Mouse (Mus musculus) limb, embryonic 13.5 days (tissue): ENCODE measurements at regions not wholly inside any gene's neighbourhood (a gene's known extent, or its start where the extent isn't known, plus 50 kb on each side); places are given as distances from the start of the nearest gene placed in this dataset.

Source experiments
- ATAC-seq: fragments of 200-750 bp; cut with Nextera tagmentation; 2 replicates; pipeline ENCODE4 v1.8.0; 2017; ENCODE audit warnings: low read depth, moderate number of reproducible peaks, moderate TSS enrichment; ENCODE audit not compliant: low FRiP score
- H3K27ac ChIP-seq: fragments of 300-500 bp; sonication (generic); 2 replicates; pipeline ENCODE4 v1.5.1; 2015; ENCODE audit warnings: inconsistent platforms, mild to moderate bottlenecking, moderate library complexity
- H3K27me3 ChIP-seq: fragments of 300-500 bp; sonication (generic); 2 replicates; pipeline ENCODE4 v1.6.1; 2015; ENCODE audit warnings: mild to moderate bottlenecking, inconsistent platforms
- H3K36me3 ChIP-seq: fragments of 300-500 bp; sonication (generic); 2 replicates; pipeline ENCODE4 v1.6.1; 2015; ENCODE audit warnings: inconsistent platforms, mild to moderate bottlenecking, moderate library complexity
- H3K4me1 ChIP-seq: fragments of 300-500 bp; sonication (generic); 2 replicates; pipeline ENCODE4 v1.6.1; 2015; ENCODE audit warnings: inconsistent platforms
- H3K4me2 ChIP-seq: fragments of 300-500 bp; sonication (generic); replicated peaks from 2 replicates; pipeline ENCODE4 v1.6.1; 2015; ENCODE audit warnings: inconsistent platforms, mild to moderate bottlenecking, moderate library complexity
- H3K4me3 ChIP-seq: fragments of 300-500 bp; sonication (generic); 2 replicates; pipeline ENCODE4 v1.5.1; 2015; ENCODE audit warnings: moderate library complexity, mild to moderate bottlenecking, inconsistent platforms
- H3K9ac ChIP-seq: fragments of 300-500 bp; sonication (generic); 2 replicates; pipeline ENCODE4 v1.6.1; 2015; ENCODE audit warnings: mild to moderate bottlenecking, inconsistent platforms
- H3K9me3 ChIP-seq: fragments of 300-500 bp; sonication (generic); 2 replicates; pipeline ENCODE4 v1.6.1; 2016; ENCODE audit warnings: inconsistent platforms
- WGBS: fragments of 180-500 bp; shearing (Covaris S2); methylation state at CpG from one replicate; pipeline ENCODE4 v1.1.7; 2015; 5-methylcytosine and 5-hydroxymethylcytosine counted together

- Histone ChIP-seq H3K36me3 (no peaks in the 10 kb centered on the region), H3K27ac (no peak overlapping the region), H3K9me3 (no peaks in the 10 kb centered on the region), H3K4me1 (no peaks in the 10 kb centered on the region), H3K4me3 (no peak overlapping the region), H3K9ac (no peak overlapping the region), H3K4me2 (no peak overlapping the region), H3K27me3 (peaks cover 11% of the 10 kb centered on the region; the same call in 1 of the 2 replicates)
- no peak for ATAC-seq
- WGBS: 39% methylated on average over 13 of the region's 13 CpGs
Measured at GRCm38 (mm10) chrX:60719428-60720151, 127.1 kb upstream of the Atp11c start.

- H3K9me3 ChIP-seq: no peaks in the 10 kb centered on the region
- no peak for ATAC-seq
- peak overlapping the region; percentile 50; the same call in 1 of the 2 replicates for H3K4me2 ChIP-seq
- no peak overlapping the region for H3K4me3 ChIP-seq
- 28% methylated on average over 6 of the region's 6 CpGs for whole genome bisulfite sequencing
- no peak overlapping the region for H3K27ac ChIP-seq
- peaks cover 11% of the 10 kb centered on the region; the same call in 1 of the 2 replicates for H3K27me3 ChIP-seq
- no peak overlapping the region for H3K9ac ChIP-seq
- H3K4me1 ChIP-seq: no peaks in the 10 kb centered on the region
- no peaks in the 10 kb centered on the region for H3K36me3 ChIP-seq
Measured at GRCm38 (mm10) chrX:60718794-60719193, 126.3 kb upstream of the Atp11c start.

DNA sequence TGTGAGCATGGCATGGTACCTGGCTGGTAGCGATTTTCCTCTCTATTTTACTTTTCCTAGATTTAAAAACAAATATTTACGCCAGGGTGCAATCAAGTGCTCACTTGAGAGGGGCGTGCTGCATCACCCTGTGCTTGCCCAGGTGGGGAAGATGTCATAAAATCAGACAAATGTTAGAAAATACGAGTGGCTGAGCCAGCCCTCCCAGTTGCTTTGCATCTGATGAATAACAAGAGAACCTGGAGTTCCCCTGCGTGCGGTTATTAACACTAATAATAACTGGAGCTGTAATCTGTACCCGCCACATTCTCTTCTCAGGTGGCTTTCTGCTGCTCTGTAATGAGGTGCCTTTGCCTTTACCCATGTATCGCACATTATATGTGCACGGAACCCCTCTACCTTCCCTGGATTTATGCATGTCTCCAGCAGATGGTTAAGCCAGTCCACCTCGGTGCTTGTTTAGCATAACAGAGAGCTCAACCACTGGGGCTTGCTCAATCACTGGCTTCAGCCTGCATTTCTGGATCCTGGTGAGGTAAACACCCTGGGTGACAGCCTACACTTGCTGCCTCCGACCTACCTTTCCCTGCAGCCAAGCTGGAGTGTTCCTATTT, 125.8 kb upstream of the Atp11c start:
- peak overlapping the region; percentile 12; the same call in 1 of the 2 replicates for H3K4me3 ChIP-seq
- H3K9me3 ChIP-seq: no peaks in the 10 kb centered on the region
- ATAC-seq: no peak
- peak overlapping the region; percentile 50 for H3K4me2 ChIP-seq
- WGBS: 11% methylated on average over 11 of the region's 11 CpGs
- H3K36me3 ChIP-seq: no peaks in the 10 kb centered on the region
- H3K27me3 ChIP-seq: peaks cover 11% of the 10 kb centered on the region; the same call in 1 of the 2 replicates
- no peak overlapping the region for H3K9ac ChIP-seq
- H3K27ac ChIP-seq: no peak overlapping the region
- no peaks in the 10 kb centered on the region for H3K4me1 ChIP-seq

GRCm38 (mm10) chrX:60681036-60681706, 88.7 kb upstream of the Atp11c start:
- Histone ChIP-seq H3K9me3 (no peaks in the 10 kb centered on the region), H3K4me3 (no peak overlapping the region), H3K27me3 (no peaks in the 10 kb centered on the region), H3K36me3 (no peaks in the 10 kb centered on the region), H3K27ac (no peak overlapping the region), H3K4me1 (no peaks in the 10 kb centered on the region), H3K9ac (no peak overlapping the region), H3K4me2 (no peak overlapping the region)
- WGBS: 74% methylated on average over 7 of the region's 7 CpGs
- ATAC-seq: no peak

GRCm38 (mm10) chrX:60644726-60645318, 52.3 kb upstream of the Atp11c start:
- H3K27ac ChIP-seq: no peak overlapping the region
- H3K9me3 ChIP-seq: no peaks in the 10 kb centered on the region
- H3K4me1 ChIP-seq: no peaks in the 10 kb centered on the region
- 63% methylated on average over 10 of the region's 10 CpGs for WGBS
- H3K4me2 ChIP-seq: no peak overlapping the region
- no peak overlapping the region for H3K9ac ChIP-seq
- no peak overlapping the region for H3K4me3 ChIP-seq
- no peaks in the 10 kb centered on the region for H3K36me3 ChIP-seq
- ATAC-seq: no peak
- H3K27me3 ChIP-seq: no peaks in the 10 kb centered on the region
